13 mouse cellular contexts compared by ENCODE assay signal in genomic region chr10:10449067-10449466, GRCm38 (mm10). TPM values are rescaled to one million over a fixed set of nuclear protein-coding genes. Genes with fewer than 3 reads are reported as not detected.
DNase-seq lines count a peak whose midpoint lies in the region.
"Had no signal": no experiment of that assay in that cellular context is flagged by ENCODE, and none has a peak within 500 bp of the region (broad histone marks: within the 10 kb centered on the region; RNA-seq: fewer than 3 reads in every experiment).

No protein-coding gene starts in this region.

- intact Hi-C loops in left cerebral cortex, postnatal 36 days (cut with DNase I) = no loop called here

- peak; percentile 61 for DNase-seq in 3T3-L1 (ENCODE audit: low read depth, low spot score)
- peak; percentile 72 for DNase-seq in NIH3T3 (ENCODE audit: low read depth)
- DNase-seq in fibroblast of lung, adult 2 months (ENCODE audit: low read depth) = peak; percentile 67
- peak; percentile 71 for DNase-seq in lung, postnatal 36 days
- DNase-seq in heart, adult 11 months = no peak
- no peak for DNase-seq in left cerebral cortex, postnatal 36 days (ENCODE audit: low spot score in 2 of 2)
- DNase-seq in gastrocnemius, adult 8-10 months (ENCODE audit: low spot score in 2 of 2) = no peak
- no peak for DNase-seq in heart, postnatal 4 days
- DNase-seq: cerebellum, adult 2 months; heart, adult 2 months; kidney, postnatal 10 days; left cerebral cortex, postnatal 4 days; spleen, adult 18-20 months had no signal

RNA-seq across cellular contexts. Expression of gene Adgb, which starts 23.1 kb away (rescaled TPM):
- total RNA-seq in left cerebral cortex, postnatal 36 days (2021) = under 1 TPM; 0.17 to 0.39 TPM
- total RNA-seq in gastrocnemius, adult 8-10 months (2022) = not detected
- total RNA-seq in heart, postnatal 4 days (2021) = under 1 TPM in 1 of 2 experiments, not detected in 1; 0.16 TPM

Comparison
In these comparisons a context has a peak if more than half of its experiments do, and no peak if none do; other contexts are left out.
1. DNase-seq: peak in 3T3-L1 (single experiment), NIH3T3 (single experiment), fibroblast of lung, adult 2 months (single experiment) and lung, postnatal 36 days (single experiment); none in heart, adult 11 months (single experiment), left cerebral cortex, postnatal 36 days (0 of 2), gastrocnemius, adult 8-10 months (0 of 2) and heart, postnatal 4 days (single experiment).